Mouse (Mus musculus) inflammation-experienced regulatory T-cells, adult 6 months (primary cell): ENCODE data around the gene Ttc23. TPM values are rescaled to one million over a fixed set of nuclear protein-coding genes. Genes with fewer than 3 reads are reported as not detected.

Experiments
- ATAC-seq: one replicate; pipeline ENCODE4 v1.8.0; 2017
- polyA plus RNA-seq, 3 experiments: library from polyadenylated mRNA; unstranded; fragments of 100-300 nt; shearing (Covaris generic); gene quantifications; one replicate each; pipeline ENCODE4 v1.2.1; 2017

Gene Ttc23
- polyA plus RNA-seq, 3 experiments from 2014 or later: 0.42 to 1.8 (median 0.64) TPM

DNA sequence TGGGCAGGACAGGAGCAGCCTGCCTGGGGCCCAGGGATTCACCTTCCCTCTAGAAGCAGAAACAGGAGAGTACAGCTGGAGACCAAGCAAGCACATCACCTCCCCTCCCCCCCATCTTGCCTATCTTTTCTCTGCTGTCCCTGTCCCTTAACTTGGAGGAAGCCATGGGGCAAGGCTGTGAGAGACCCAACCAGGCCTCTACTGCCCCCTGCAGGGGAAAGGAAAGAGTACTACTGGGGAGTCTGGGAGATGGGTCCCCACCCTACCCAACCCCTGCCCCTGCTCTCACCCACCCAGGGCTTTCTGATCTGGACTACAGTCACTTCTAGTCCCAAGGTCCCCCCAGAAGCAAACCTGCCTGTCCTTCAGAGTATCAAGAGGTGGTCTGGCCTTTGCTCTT is 53.6 kb downstream of the Ttc23 start:
- ATAC-seq: no peak

DNA sequence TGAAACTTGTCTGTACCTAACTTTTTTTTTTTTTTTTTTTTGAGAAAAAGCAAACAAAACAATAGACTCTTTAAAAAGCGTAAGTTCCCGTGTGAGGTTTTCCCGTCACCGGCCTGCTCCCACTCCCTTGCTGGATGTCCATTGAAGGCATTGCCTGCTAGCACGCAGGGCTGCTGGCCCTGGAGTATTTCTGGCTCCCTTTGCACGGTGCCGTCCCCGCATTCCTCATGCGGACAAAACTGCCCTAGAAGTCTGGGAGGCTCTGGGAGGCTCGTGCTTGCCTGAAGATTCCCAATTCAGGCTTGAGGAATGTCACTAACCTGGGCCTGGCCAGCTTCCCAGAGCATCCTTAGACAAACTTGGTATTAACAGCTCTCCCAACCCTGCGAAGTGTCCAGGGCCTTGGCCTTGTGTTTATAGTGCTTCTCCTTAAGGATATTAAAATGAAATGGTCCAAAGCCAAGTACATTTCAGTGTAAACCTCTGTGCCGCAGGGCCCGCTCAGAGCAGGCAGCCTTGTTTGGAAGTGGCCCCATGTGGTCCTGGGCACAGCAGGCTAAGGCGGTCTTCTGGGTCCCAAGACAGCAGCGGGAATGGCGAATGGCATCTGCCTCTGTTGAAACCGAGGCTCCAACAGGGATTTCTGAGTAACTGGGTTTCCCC is 54.2 kb downstream of the Ttc23 start:
- no peak for ATAC-seq

DNA sequence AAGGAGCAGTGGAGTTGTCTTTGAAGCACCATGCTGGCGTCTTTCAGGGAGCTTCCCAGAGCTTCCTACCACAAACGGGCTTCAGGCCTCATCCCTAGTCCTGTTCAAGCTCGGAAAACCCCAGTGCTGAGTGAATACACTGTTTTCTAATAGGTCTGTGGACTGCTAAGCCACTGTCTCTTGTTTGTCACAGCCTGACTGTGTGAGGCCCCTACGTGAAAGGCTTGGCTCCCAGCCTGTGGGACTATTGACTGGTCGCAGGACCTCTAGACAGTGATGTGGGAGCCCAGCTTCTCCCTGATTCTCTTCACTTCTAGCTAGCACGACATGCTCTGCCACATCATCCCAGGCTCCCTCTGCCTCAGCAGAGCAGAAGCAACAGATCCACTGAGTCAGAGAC is 61.0 kb downstream of the Ttc23 start:
- no peak for ATAC-seq

DNA sequence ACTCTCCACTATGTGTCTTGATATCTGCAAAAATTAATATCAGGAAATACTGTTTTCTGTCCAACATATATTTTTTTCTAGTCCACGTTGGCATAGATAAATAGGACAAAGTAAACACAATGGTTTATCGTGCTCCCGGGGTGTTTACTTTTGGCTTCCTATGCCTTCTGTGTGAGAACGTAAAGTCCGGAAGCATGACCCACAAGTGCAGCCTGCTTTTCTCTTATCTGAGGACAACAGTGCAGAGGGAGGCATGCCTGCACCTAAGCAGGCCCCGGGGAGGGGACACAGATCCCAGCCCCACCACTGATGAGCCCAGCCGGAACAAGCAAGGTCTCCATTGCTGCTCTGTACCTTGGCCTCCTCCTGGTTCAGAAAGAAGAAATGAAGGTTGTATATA is 63.0 kb downstream of the Ttc23 start:
- ATAC-seq: no peak

DNA sequence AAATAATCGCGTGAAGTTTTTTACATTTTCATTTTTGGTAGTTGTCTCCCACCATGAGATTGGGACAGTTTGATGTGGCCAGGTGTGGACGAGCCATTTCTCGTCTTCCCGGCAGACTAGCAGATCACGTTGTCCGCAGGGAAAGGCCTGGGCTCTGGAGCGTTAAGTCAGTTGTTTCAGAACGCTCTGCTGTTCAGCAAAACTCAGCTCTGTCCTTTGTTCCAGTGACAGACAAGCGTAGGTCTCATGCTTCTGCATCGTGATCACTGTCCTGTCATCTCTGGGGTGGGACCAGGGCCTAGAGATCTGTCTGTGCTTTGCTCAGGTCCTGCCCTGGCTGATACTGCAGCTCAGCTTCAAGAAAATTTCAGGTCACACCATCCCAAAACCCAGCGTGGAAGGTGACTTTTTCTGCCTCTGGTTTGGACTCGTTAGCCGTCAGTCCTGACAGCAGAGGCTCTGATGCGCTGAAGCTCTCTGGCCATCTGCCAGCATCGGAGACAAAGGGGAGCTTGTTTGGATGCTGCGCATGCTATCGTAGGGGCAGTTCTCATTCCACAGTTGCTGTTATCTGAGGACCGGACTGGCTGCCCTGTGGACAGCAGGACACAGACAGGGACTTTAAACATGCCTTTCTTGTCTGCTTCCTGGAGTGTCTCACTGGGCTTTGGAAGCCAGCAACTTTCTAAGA is 66.8 kb downstream of the Ttc23 start:
- no peak for ATAC-seq

DNA sequence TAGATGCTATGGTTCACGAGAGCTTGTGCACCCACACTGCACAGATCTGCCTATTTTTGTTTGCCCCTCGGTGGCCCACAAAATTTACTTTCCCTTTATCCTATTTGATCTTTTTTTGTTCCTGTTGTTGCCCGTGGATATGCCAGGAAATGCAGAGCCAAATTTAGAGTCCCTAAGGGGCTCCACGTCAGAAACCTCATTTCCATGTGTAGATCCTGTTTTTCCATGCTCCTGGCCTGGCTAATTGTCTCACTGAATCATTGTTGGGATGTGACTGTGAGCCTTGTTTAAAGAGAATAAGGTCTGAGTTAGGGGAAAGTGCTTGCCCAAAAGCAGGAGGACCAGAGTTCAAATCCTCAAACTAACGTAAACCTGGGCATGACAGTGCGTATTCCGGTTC is 68.0 kb downstream of the Ttc23 start:
- no peak for ATAC-seq

DNA sequence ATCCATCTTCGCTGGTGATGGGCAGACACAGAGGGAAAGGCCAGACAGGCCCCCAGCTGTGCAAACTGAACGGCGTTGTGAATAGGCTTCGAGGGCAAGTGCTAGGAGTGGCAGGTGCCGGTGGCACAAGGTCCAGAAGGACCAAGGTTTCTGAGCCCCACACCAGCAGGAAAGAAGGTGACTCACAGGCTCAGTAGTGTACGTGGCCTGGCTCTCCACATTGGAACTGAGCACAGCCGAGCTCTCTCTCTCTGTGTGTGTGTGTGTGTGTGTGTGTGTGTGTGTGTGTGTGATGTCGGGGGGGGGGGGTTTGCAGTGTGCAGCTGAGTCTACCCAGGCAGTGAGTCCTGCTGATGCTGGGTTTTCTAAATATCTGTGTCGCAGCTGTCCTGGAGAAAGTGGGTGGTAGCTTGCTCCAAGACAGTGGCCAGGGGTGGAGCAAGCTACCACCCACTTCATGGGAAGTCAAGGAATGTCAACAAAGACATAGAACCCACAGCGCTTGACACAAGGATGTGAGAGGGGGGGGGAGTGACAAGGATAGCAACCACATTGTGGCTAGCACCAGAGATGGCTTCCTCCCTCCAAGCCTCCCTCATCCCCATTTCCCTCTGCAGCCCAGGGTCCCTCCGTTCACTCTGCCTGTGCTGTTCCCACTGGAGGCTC is 69.1 kb downstream of the Ttc23 start:
- ATAC-seq: no peak

DNA sequence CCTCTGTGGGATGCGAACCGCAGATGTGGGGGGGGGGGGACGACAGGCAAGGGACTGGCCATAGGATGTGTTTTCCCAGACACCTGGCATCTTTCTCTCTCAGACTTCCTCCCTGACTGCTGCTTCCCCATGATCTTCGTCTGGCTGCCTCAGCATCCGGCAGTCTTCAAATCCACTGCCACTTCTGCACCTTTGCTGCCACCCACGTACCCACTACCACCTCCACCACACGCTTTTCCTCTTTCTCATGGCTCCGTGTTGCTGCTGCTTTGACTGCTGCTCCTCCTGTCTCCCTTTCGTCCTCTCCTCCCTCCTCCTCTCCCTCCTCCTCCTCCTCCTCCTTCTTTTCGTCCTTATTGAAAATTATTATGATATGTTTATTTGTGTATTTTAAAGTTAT is 69.7 kb downstream of the Ttc23 start:
- ATAC-seq: no peak

DNA sequence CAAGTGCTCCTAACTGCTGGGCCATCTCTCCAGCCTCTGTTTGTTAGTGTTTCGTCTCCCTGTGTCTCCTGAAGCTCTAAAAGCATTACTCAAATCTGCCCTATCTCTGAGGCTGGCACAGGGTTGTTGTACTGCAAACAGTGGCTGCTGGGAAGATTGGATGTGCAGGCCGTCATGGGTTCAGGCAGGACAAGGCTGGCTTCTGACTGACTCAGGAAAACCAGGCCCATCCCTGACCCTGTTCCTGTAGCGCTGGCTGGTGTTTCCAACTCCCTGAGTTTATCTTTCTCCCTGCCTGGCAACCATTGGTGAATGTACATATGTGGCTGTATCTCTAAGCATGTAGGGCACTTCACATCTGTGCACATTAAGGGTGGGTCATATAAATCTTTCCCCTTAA is 70.3 kb downstream of the Ttc23 start:
- no peak for ATAC-seq

DNA sequence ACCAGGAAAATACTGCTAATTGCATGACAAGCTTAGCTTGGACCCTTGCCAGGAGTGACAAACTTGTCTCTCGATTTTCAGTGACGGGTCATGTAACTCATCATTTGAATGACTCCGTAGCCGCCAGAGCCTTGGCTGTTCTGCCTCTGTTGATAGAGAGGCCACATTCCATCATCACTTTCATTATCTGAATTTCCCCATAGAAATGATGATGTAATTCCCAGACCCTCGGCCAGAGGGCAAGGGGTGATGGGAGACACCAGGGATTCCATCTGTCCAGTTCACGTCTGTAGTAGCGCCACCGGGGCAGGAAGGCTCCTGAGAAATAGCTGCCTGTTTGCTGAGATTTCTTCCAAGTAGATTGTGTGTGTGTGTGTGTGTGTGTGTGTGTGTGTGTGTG is 71.6 kb downstream of the Ttc23 start:
- ATAC-seq: no peak

DNA sequence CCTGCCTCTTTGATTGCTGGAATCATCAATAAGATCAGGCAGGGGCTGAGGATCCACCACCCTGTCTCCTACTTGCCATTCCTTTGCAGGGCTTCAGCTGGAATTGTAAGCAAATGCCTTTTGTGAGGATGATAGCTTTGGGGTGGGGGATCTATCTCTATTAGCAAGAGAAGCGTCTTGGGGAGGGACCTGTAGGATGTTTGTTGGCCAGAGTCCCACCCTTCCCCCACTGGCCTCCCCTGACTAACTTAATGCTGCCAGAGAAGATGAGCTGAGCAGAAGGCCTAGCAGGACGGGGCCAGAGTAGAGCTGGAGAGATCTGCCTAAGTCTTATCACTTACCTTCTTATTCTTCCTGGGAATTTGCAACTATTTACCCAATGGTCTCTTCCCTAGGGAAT is 75.0 kb downstream of the Ttc23 start:
- no peak for ATAC-seq

DNA sequence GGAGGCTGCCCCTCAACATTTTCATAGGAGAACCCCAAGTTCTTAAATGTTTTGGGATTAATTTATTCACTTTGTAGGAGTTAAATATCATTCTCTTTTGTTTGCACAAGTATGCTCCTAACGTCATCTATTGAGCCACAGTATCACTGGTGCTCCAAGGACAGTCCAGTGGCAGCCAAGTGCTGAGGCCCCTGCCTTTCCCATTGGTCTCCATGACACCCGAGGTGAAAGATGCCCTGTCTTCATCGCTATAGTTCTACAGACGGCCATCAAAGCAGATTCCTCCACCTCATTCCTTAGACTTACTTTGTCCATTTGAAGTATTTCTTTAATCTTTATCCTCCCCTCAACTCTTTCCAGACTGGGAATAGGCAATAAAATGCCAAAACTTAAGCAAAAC is 77.3 kb downstream of the Ttc23 start:
- ATAC-seq: no peak

DNA sequence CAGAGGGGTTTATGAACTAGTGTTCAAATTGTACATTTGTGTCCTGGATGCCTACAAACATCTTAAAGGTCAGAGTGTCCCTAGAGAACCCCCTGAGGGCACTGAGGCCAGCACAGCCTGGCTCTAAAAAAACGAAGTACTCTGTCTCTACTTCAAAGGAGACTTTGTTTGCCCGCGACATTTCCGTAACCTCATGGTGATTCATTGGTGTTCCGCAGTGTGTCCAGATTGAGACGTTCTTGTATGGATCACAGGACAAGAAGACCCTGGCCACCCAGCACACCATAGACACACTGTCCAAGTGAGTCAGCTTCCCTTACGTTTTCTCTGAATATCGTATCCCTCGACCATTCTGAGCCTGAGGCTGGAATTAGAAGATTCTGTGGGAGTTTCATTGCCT is 77.8 kb downstream of the Ttc23 start:
- no peak for ATAC-seq

DNA sequence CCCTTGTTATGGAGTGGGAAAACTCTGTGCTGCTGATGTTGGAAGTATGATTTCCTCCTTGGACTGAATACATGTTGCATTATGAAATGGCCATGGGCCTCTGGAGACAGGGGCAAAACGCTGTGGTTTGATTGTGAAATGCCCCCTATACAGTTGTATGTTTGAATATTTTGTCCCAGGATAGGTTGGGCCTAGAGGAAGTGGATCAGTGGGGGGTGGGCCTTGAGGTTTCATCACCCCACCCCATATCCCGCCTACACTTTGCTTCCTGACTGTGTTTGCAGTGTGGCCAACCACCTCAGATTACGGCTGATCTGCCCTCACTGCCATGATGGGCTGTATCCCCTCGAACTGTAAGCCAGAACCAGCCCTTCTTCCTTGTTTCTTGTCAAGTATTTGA is 81.0 kb downstream of the Ttc23 start:
- no peak for ATAC-seq

DNA sequence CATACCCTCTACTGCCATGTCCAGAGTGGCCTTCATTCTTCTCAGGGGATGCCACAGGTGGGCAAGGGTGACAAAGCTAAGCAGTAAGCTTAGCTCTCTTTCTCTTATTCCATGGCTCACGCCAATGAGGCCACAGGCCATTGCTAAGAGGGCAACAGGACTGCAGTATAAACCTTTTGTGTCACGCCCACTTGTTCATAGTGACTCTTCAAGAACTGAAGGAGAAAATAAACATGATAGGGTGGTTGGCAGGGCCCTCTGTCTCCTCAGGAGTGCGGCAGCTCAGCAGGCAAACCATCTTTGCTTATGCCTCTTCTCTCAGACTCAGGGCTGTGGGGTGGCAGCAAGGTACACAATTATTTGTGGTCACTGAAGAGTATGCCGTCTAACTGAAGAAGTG is 81.6 kb downstream of the Ttc23 start:
- ATAC-seq: no peak

DNA sequence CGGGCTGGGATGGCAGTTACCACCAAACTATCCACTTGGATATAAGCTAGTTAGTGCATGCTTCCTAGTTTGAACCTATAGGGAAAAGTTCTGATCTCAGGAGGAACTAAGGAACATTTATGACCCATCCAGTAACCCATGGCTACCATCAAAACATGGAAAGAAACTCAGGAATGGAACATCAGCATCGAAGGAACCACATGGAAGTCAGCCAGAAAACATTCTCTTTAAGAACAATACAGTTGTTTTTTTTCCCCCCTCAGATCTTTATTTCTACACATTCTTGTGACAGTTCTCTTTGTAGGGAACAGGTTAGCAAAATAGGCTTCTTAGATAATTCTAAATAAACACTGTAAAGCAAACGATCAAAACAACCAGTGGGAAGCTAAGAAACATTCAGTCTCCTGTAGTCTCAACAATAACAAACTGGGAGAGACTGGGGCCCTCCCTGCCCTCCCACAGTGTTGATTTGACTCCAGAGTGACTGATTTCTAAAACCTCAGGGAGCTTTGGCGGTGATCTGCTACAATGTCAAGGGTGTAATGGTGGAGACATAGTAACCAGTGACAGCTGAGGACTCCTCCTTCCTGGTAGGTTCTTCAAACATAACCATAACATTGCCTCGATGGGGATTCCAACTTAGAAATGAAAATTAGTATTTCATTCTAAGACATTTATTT is 83.4 kb downstream of the Ttc23 start:
- ATAC-seq: no peak

DNA sequence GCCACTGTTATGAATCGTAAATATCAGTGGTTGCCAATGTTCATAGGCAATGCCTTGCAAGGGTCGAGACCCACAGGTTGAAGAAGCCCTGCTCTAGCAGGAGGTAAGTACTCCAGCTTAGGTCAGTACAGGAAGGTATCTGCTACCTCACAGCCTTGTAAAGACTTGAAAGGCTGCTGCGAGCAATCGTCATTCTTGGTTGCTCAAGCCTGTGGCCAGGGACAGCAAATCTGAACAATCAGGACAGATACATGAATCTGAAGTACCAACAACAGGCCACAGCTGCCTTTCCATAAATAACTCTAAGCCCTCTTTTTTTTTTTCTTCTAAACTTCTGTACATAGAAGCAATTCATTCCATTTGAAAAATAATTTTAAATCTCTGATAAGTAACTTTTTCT is 85.1 kb downstream of the Ttc23 start:
- no peak for ATAC-seq

DNA sequence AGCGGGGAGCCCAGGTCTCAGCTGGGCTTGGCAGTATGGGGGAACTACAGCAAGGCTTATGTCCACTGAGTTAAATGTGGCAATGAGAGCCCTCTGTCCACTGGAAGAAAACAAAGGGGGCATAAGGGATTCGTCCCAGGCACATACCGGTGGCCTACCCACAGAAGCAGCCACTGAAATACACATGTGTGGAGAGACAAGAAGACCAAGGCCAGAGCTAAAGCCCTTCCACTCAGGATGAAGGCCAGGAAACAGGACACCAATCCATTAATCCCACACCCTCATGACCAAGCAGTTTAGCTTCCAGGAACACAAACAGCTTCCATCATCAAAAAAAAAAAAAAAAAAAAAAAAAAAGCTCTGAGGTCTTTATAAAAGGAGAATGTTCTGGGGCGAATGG is 93.2 kb downstream of the Ttc23 start:
- no peak for ATAC-seq

DNA sequence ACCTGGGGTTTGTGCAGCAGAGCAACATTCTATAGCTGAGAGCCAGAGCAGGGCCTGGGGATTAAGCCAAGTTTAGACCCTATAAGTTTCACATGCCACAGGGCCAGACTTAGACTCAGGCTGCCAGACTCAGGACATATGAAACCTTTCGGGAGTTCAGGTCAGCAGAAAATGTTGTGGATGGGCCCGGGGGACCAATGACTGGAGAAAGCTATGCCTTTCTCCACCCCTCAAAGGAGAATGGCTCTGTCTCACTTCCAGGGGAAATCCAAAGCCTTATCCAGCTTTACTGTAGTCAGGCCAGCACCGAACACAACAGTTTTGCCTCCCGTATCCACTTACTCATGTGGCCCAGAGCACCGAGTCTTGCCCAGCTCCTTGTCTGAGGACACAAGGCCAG is 93.6 kb downstream of the Ttc23 start:
- ATAC-seq: no peak

DNA sequence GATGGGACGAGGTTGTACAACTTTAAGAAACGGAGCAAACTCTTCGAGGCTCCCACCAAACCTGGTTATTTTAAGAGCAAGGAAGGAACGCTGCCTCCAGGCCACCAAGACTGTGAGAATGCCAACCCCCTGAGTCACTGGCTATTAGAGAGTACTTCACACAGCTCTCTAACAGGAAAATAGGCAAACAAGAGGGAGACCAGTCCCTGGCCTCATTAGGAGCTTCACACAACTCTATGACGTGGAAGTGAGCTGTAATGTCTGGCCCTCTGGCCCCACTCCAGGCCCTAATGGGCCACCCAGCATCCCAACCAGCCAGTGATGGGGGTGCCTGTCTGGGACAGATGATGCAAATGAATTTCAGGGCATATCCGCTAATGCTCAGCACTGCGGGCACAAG is 94.5 kb downstream of the Ttc23 start:
- ATAC-seq: no peak

DNA sequence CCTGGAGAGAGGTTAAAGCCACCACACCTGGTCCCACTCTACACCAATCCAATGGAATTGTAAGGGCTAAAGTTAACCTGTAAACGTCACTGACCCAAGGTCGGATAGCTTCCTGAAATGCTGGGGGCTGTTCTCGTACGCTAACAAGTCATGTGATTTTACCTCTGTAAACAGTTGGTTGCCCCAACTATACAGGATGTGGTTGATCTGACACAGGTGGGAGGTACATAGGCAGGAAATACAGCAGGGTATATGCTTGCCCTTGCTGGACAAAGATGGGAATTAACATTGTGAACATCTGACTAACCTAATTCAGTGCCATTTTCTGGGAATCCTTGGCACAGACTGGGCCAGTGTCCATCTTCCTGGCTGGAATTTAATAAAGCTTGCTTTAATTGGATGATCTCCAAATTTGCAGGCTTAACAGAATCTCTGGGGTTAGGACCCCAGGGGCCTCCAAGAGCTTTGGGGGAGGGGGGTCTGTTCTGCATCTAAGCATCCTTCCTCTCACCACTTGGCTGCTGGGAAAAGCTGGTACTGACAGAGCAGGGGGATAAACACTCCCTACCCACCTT is 100.6 kb downstream of the Ttc23 start:
- peak; percentile 82 for ATAC-seq

DNA sequence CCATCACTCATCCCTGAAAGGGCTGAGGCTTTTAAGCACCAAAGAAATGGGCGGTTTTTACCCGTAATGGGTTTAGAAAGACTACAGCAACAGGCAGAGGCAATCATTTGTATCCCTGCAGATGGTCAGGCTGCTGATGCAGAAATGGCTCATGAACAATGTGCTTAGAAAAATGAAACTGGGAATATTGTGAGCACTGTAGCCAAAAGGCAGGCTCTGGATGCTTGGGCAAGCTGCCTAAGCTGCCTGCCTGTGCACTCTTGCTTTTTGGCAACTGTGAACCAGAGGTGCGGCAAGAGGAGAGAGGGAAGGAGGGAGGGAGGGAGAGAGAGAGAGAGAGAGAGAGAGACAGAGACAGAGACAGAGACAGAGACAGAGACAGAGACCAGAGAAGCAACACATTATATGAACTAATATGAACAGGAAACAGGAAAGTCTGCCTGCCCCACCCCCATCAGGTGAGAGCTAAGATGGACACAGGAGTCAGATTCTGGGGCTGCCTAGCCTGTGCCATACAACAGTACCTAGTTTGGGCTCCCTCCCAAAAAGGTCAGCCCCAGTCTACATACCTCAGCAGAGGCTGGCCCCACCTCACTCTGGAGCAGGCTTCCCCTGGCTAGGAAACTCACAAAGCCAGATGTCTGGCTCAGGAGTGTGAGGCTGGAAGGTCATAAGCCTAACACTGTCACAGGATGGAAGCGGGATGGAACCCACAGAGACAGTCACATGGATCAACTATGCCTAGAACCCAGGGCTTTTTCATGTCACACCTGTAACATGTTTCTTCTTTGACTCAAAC is 102.4 kb downstream of the Ttc23 start:
- ATAC-seq: no peak
